Mouse (Mus musculus) adrenal gland, adult 2 months (tissue): Measurements from ENCODE around the gene Ovol3. TPM values are rescaled to one million over a fixed set of nuclear protein-coding genes. Genes with fewer than 3 reads are reported as not detected.
A peak's percentile ranks its signal among the peaks of the same experiment; 100 is the strongest.

Experiments
- DNase-seq: peaks from one replicate; pipeline ENCODE4 v3.0.0; 2021
- polyA plus RNA-seq: library from polyadenylated mRNA; depleted of rRNA; stranded (reverse); fragments of >200 nt; gene quantifications from 2 replicates; pipeline ENCODE4 v1.2.3, GENCODE M21; 2012; rRNA removed
- total RNA-seq, 2 experiments: library from RNA; stranded (reverse); gene quantifications; 2 replicates each; pipeline ENCODE4 v1.2.3; 2021

Ovol3 gene
- total and polyA plus RNA-seq, 3 experiments = not detected

DNA sequence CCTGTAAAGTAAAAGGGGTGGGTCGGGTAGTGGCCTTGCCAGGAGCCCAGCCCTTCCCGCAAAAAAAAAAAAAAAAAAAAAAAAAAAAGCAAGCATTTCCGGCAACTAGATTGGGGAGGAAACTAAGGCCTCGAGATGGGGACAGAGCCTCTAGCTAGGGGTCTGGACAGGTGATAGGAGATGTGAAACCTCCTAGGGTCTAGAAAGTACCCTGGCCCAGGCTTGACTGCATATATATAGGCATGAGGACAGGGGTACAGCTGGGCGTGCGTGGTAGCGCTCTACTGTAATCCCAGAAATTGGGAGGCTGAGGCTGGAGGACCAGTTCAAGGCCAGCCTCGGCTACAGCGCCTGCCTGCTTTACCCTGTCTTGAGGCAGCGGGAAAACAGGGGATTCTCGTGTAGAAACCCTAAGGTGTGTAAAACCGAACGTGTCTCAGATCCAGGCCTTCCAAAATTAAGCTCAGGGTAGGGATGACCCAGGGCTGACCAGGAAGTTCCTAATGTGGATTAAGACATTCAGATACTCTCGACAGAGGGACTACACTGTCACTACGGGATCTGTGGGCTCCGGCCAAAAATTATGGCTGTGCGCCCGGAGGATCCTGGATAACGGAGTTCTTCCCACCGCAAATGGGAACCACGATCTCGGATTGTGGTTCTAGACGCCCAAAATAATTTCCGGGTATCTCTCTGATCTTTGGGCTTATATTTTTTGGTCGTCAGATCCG is 41.3 kb downstream of the Ovol3 start:
- DNase-seq = peak; percentile 72

GRCm38 (mm10) chr7:30193581-30194100 is 41.9 kb downstream of the Ovol3 start:
- DNase-seq = peak; percentile 91

GRCm38 (mm10) chr7:30193013-30193412 is 42.5 kb downstream of the Ovol3 start:
- DNase-seq = no peak

GRCm38 (mm10) chr7:30192088-30192487 is 43.4 kb downstream of the Ovol3 start:
- no peak for DNase-seq

DNA sequence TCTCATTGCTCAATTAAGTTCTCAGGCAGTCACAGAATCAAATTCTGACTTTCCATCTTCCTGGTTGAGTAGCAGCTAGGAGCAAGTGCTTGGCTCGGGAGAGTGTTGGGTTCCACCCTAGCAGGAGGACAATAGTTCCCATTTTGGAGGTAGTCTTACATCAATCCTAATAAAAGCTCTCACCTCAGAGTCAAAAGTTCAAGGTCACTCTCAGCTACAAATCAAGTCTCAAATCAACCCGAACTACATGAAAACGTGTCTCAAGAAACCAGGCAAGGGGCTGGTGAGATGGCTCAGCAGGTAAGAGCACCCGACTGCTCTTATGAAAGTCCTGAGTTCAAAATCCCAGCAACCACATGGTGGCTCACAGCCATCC is 46.4 kb downstream of the Ovol3 start:
- DNase-seq = no peak

DNA sequence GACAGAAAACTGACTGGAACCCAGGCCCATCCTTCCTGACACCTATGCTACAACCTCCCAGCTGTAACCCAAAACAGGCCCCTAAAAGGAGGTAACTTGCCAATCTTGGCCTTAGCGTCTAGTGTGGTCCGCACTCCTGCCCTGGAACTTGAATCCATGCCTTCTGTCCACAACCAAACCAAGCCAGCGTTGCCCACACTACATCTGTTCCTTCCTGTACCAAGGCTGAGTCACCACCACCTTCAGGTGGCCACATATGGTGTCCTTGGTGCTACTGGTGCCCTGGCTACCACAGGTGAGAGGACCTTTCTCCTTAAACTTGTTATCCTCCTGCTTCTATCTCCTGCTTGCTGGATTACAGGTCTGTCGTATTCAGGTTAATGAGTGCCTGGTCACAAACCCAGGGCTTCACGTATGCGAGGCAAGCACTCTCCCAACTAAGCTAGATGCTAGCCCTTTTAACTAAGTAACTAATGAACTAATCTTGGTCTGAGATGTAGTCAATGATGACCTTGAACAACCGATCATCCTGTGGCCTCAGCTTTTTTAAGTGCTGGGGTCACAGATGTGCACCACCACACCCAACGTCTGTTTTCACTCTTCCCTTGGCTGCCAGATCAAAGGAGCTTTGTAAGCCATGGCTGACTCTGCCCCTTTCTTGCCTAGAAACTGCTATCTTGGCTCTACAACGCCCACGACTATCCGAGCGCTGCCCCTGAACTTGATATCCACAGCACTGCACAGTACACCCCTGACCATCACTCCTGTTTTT is 47.0 kb downstream of the Ovol3 start:
- DNase-seq = no peak

DNA sequence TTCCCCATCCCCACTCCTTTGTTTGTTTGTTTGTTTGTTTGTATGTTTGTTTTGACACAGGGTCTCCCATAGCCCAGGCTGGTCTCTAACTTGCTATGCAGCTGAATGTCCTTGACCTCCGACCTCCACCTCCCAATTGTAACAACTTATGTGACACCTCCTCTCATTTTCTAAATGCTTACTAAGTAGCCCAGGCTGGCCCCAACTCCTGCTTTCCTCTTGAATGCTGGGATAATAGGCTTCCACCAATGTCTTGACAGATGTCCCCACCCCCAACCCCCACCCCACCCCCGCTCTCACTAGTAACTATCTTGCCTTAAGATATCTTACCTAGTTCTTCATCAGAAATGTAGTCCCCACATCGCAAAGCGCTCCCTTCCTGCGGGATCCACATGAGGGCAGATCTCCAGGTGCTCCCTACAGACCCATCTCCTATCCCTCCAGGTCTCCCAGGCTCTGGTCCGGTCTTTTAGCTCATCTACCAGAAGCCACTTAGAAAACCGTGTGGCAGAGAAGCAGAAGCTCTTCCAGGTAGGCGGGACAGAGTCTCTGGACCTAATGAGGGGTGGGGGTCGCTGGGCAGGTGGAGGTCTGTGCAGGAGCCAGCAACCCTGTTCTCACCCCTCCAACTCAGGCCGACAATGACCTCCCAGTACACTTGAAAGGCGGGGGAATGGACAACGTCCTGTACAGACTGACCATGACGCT is 50.7 kb downstream of the Ovol3 start:
- no peak for DNase-seq

GRCm38 (mm10) chr7:30183879-30184289 is 51.6 kb downstream of the Ovol3 start, which contains the start of gene Cox7a1:
TSS of gene Cox7a1 (plus strand) at chr7:30184144.
- DNase-seq = peak; percentile 96

Other genes with a start within 250 kb of the Ovol3 start
- 1 to 10 TPM; 2.1 to 2.8 TPM for gene Zfp14, start 184.3 kb downstream of the Ovol3 start, total RNA-seq
- gene Zfp14, start 184.3 kb downstream of the Ovol3 start, polyA plus RNA-seq = 0.81 and 1.7 TPM in 2 replicates
- 1 to 10 TPM; 1.6 to 2.5 TPM for gene Zfp82, start 162.8 kb downstream of the Ovol3 start, total RNA-seq
- 0.06 and 0.11 TPM in 2 replicates for gene Zfp82, start 162.8 kb downstream of the Ovol3 start, polyA plus RNA-seq
- under 1 TPM in 1 of 2 experiments, not detected in 1; 0.73 TPM for gene Gm26920, start 145.3 kb downstream of the Ovol3 start, total RNA-seq
- gene Gm26920, start 145.3 kb downstream of the Ovol3 start, polyA plus RNA-seq = not detected in 2 replicates
- gene Zfp566, start 145.2 kb downstream of the Ovol3 start, total RNA-seq = 1 to 10 TPM; 2.2 to 2.6 TPM
- gene Zfp566, start 145.2 kb downstream of the Ovol3 start, polyA plus RNA-seq = 1.5 and 1.6 TPM in 2 replicates
- gene Zfp260, start 140.9 kb downstream of the Ovol3 start, total RNA-seq = 10 to 100 TPM; 35.4 to 39.5 TPM
- 6.2 and 9.7 TPM in 2 replicates for gene Zfp260, start 140.9 kb downstream of the Ovol3 start, polyA plus RNA-seq
- gene Zfp382, start 113.8 kb downstream of the Ovol3 start, total RNA-seq = 1 to 10 TPM; 2.5 to 4.2 TPM
- 0.07 and 0.44 TPM in 2 replicates for gene Zfp382, start 113.8 kb downstream of the Ovol3 start, polyA plus RNA-seq
- 10 to 100 TPM; 45.7 to 52.1 TPM for gene Zfp146, start 66.0 kb downstream of the Ovol3 start, total RNA-seq
- gene Zfp146, start 66.0 kb downstream of the Ovol3 start, polyA plus RNA-seq = 2.2 and 2.5 TPM in 2 replicates
- gene Cox7a1, start 51.6 kb downstream of the Ovol3 start, total RNA-seq = 100 to 1,000 TPM; 353 to 482 TPM
- gene Cox7a1, start 51.6 kb downstream of the Ovol3 start, polyA plus RNA-seq = 27.2 and 28.9 TPM in 2 replicates
- gene Capns1, start 36.9 kb downstream of the Ovol3 start, total RNA-seq = 100 to 1,000 TPM; 629 to 666 TPM
- 1,680 and 2,038 TPM in 2 replicates for gene Capns1, start 36.9 kb downstream of the Ovol3 start, polyA plus RNA-seq
- gene Polr2i, start 3.8 kb downstream of the Ovol3 start, total RNA-seq = 10 to 100 TPM; 74.2 to 84.9 TPM
- gene Polr2i, start 3.8 kb downstream of the Ovol3 start, polyA plus RNA-seq = 77.0 and 78.9 TPM in 2 replicates
- gene Tbcb, start 3.5 kb downstream of the Ovol3 start, total RNA-seq = 100 to 1,000 TPM in 1 of 2 experiments, 10 to 100 TPM in 1; 74.9 to 116 TPM
- gene Tbcb, start 3.5 kb downstream of the Ovol3 start, polyA plus RNA-seq = 40.3 and 41.9 TPM in 2 replicates
- gene Thap8, start 44.4 kb upstream of the Ovol3 start, total RNA-seq = not detected
- gene Thap8, start 44.4 kb upstream of the Ovol3 start, polyA plus RNA-seq = 0.51 and 0.62 TPM in 2 replicates
- gene Wdr62, start 44.7 kb upstream of the Ovol3 start, total RNA-seq = 1 to 10 TPM; 4.8 to 6.1 TPM
- 16.3 and 17.6 TPM in 2 replicates for gene Wdr62, start 44.7 kb upstream of the Ovol3 start, polyA plus RNA-seq
- gene Clip3, start 56.0 kb upstream of the Ovol3 start, total RNA-seq = 10 to 100 TPM; 27.9 to 28.7 TPM
- 10.2 and 17.3 TPM in 2 replicates for gene Clip3, start 56.0 kb upstream of the Ovol3 start, polyA plus RNA-seq
- gene Alkbh6, start 73.0 kb upstream of the Ovol3 start, total RNA-seq = 10 to 100 TPM; 57.8 to 73.6 TPM
- gene Alkbh6, start 73.0 kb upstream of the Ovol3 start, polyA plus RNA-seq = 276 and 312 TPM in 2 replicates
- 10 to 100 TPM; 18.8 to 34.5 TPM for gene Syne4, start 79.1 kb upstream of the Ovol3 start, total RNA-seq
- gene Syne4, start 79.1 kb upstream of the Ovol3 start, polyA plus RNA-seq = 51.8 and 59.1 TPM in 2 replicates
- 1 to 10 TPM; 1.2 to 1.6 TPM for gene E130208F15Rik, start 86.0 kb upstream of the Ovol3 start, total RNA-seq
- gene E130208F15Rik, start 86.0 kb upstream of the Ovol3 start, polyA plus RNA-seq = 2.0 and 2.7 TPM in 2 replicates
- 10 to 100 TPM in 1 of 2 experiments, 1 to 10 TPM in 1; 9.1 to 18.7 TPM for gene Sdhaf1, start 88.2 kb upstream of the Ovol3 start, total RNA-seq
- 52.4 and 74.3 TPM in 2 replicates for gene Sdhaf1, start 88.2 kb upstream of the Ovol3 start, polyA plus RNA-seq
- gene Lrfn3, start 127.0 kb upstream of the Ovol3 start, total RNA-seq = 10 to 100 TPM in 1 of 2 experiments, 1 to 10 TPM in 1; 8.2 to 11.9 TPM
- gene Lrfn3, start 127.0 kb upstream of the Ovol3 start, polyA plus RNA-seq = 32.9 and 37.6 TPM in 2 replicates
- 10 to 100 TPM; 34.7 to 41.9 TPM for gene Tyrobp, start 178.0 kb upstream of the Ovol3 start, total RNA-seq
- gene Tyrobp, start 178.0 kb upstream of the Ovol3 start, polyA plus RNA-seq = 73.3 and 87.9 TPM in 2 replicates
- 1 to 10 TPM; 1.2 to 2.0 TPM for gene Hcst, start 184.1 kb upstream of the Ovol3 start, total RNA-seq
- 6.3 and 7.9 TPM in 2 replicates for gene Hcst, start 184.1 kb upstream of the Ovol3 start, polyA plus RNA-seq
- gene Nfkbid, start 186.0 kb upstream of the Ovol3 start, total RNA-seq = 1 to 10 TPM; 1.1 to 1.3 TPM
- 3.7 and 4.1 TPM in 2 replicates for gene Nfkbid, start 186.0 kb upstream of the Ovol3 start, polyA plus RNA-seq
- 10 to 100 TPM; 22.7 to 43.2 TPM for gene Aplp1, start 209.8 kb upstream of the Ovol3 start, total RNA-seq
- gene Aplp1, start 209.8 kb upstream of the Ovol3 start, polyA plus RNA-seq = 37.7 and 54.1 TPM in 2 replicates
- not detected for gene Kirrel2, start 222.0 kb upstream of the Ovol3 start, total RNA-seq
- not detected in 2 replicates for gene Kirrel2, start 222.0 kb upstream of the Ovol3 start, polyA plus RNA-seq
- not detected for gene Nphs1, start 222.6 kb upstream of the Ovol3 start, total RNA-seq
- gene Nphs1, start 222.6 kb upstream of the Ovol3 start, polyA plus RNA-seq = not detected in 2 replicates